Mouse (Mus musculus) CH12.LX (cell line): Measurements from ENCODE around the gene Zfp352. TPM values are rescaled to one million over a fixed set of nuclear protein-coding genes. Genes with fewer than 3 reads are reported as not detected.
"Not testable (repeated sequence)": the region's sequence is repeated elsewhere in the genome, so short reads cannot be mapped to it uniquely, and the experiment has no call there.

Experiments
- DNase-seq: peaks from one replicate; pipeline ENCODE4 v3.0.0-alpha.2; 2013; ENCODE audit errors: extremely low read depth
- H3K27ac ChIP-seq: 2 replicates; pipeline ENCODE4 v1.5.1; 2012; ENCODE audit warnings: low read depth, mild to moderate bottlenecking, control low read depth, moderate library complexity; ENCODE audit not compliant: insufficient read depth
- H3K27me3 ChIP-seq: replicated peaks from 2 replicates; pipeline ENCODE3; 2012; ENCODE audit warnings: inconsistent platforms
- H3K36me3 ChIP-seq, 2 experiments: replicated peaks in 1 of 2; 2 replicates each; pipeline versions ENCODE3 to v1.6.1; 2012; ENCODE audit warnings: inconsistent platforms in 1 of 2, low read length in 1 of 2, mild to moderate bottlenecking in 1 of 2, mixed read lengths in 1 of 2, moderate library complexity in 1 of 2; ENCODE audit not compliant: control insufficient read depth in 1 of 2, insufficient read depth in 1 of 2
- H3K4me1 ChIP-seq, 2 experiments: 2 replicates each; pipeline ENCODE4 v1.6.1; 2012; ENCODE audit warnings: inconsistent platforms in 1 of 2, moderate library complexity in 1 of 2; ENCODE audit not compliant: insufficient read depth in 2 of 2, control insufficient read depth in 1 of 2
- H3K4me2 ChIP-seq: 2 replicates; pipeline ENCODE4 v1.6.1; 2012; ENCODE audit warnings: low read depth, mild to moderate bottlenecking, control low read depth; ENCODE audit not compliant: poor library complexity, insufficient read depth, severe bottlenecking
- H3K4me3 ChIP-seq, 3 experiments: fragments of 150-350 bp in 1 of 3; sonication (generic) in 1 of 3; replicated peaks in 1 of 3; 2 replicates each; pipeline versions ENCODE3 to v1.5.1; 2011 to 2012; ENCODE audit warnings: low read depth in 2 of 3, low read length in 2 of 3, mild to moderate bottlenecking in 2 of 3, moderate library complexity in 2 of 3, control low read depth in 1 of 3, improper control_type of control experiment in 1 of 3, inconsistent platforms in 1 of 3, mixed read lengths in 1 of 3; ENCODE audit not compliant: poor library complexity in 1 of 3
- H3K79me2 ChIP-seq: replicated peaks from 2 replicates; pipeline ENCODE4 v1.6.1; 2012; ENCODE audit warnings: mild to moderate bottlenecking, moderate library complexity; ENCODE audit not compliant: control insufficient read depth, poor library complexity, insufficient read depth, severe bottlenecking; ENCODE audit errors: extremely low read depth
- H3K9ac ChIP-seq: 2 replicates; pipeline ENCODE4 v1.6.1; 2012; ENCODE audit warnings: low read depth, mild to moderate bottlenecking, control low read depth, moderate library complexity; ENCODE audit not compliant: insufficient read depth
- H3K9me3 ChIP-seq: replicated peaks from 2 replicates; pipeline ENCODE3; 2012; ENCODE audit warnings: low read length, inconsistent platforms, mixed read lengths
- CHD2 ChIP-seq: IDR thresholded peaks from 2 replicates; pipeline ENCODE4 v1.6.1; 2011; ENCODE audit warnings: low read length, improper control_type of control experiment
- ETS1 ChIP-seq: conservative IDR thresholded peaks from 2 replicates; pipeline ENCODE4 v1.6.1; 2012; ENCODE audit warnings: low read depth, mild to moderate bottlenecking, inconsistent platforms, low read length, improper control_type of control experiment, moderate library complexity
- GABPA ChIP-seq: IDR thresholded peaks from 2 replicates; pipeline ENCODE4 v1.6.1; 2012; ENCODE audit warnings: low read depth, low read length, improper control_type of control experiment, inconsistent platforms; ENCODE audit not compliant: insufficient replicate concordance
- IRF4 ChIP-seq: IDR thresholded peaks from 2 replicates; pipeline ENCODE4 v1.6.1; 2014; ENCODE audit warnings: low read depth, mild to moderate bottlenecking, inconsistent platforms, low read length, improper control_type of control experiment
- JUN ChIP-seq: IDR thresholded peaks from 2 replicates; pipeline ENCODE4 v1.6.1; 2011; ENCODE audit warnings: low read depth, mild to moderate bottlenecking, low read length, improper control_type of control experiment, moderate library complexity; ENCODE audit not compliant: insufficient read depth
- MAFK ChIP-seq: IDR thresholded peaks from 2 replicates; pipeline ENCODE4 v1.6.1; 2011; ENCODE audit warnings: low read length, improper control_type of control experiment; ENCODE audit not compliant: insufficient replicate concordance
- MAZ ChIP-seq: IDR thresholded peaks from 2 replicates; pipeline ENCODE4 v1.6.1; 2012; ENCODE audit warnings: low read depth, mild to moderate bottlenecking, inconsistent platforms, low read length, improper control_type of control experiment, moderate library complexity
- MXI1 ChIP-seq: IDR thresholded peaks from 2 replicates; pipeline ENCODE4 v1.6.1; 2011; ENCODE audit warnings: mild to moderate bottlenecking, low read depth, low read length, improper control_type of control experiment
- NELFE ChIP-seq: IDR thresholded peaks from 2 replicates; pipeline ENCODE4 v1.6.1; 2011; ENCODE audit warnings: low read depth, low read length, improper control_type of control experiment
- NRF1 ChIP-seq: IDR thresholded peaks from 2 replicates; pipeline ENCODE4 v1.6.1; 2014; ENCODE audit warnings: low read depth, mild to moderate bottlenecking, inconsistent platforms, low read length, improper control_type of control experiment, moderate library complexity
- PAX5 ChIP-seq: IDR thresholded peaks from 2 replicates; pipeline ENCODE4 v1.6.1; 2012; ENCODE audit warnings: low read length, inconsistent platforms, mixed read lengths
- POLR2A ChIP-seq: IDR thresholded peaks from 2 replicates; pipeline ENCODE4 v1.6.1; 2011; ENCODE audit warnings: low read depth, mild to moderate bottlenecking, improper control_type of control experiment, low read length
- POLR2AphosphoS2 ChIP-seq: IDR thresholded peaks from 2 replicates; pipeline ENCODE4 v1.6.1; 2011; ENCODE audit warnings: low read depth, low read length, improper control_type of control experiment
- RAD21 ChIP-seq: IDR thresholded peaks from 2 replicates; pipeline ENCODE4 v1.6.1; 2011; ENCODE audit warnings: low read depth, mild to moderate bottlenecking, low read length, improper control_type of control experiment, moderate library complexity
- RCOR1 ChIP-seq: conservative IDR thresholded peaks from 2 replicates; pipeline ENCODE4 v1.6.1; 2012; ENCODE audit warnings: low read depth, mild to moderate bottlenecking, inconsistent platforms, low read length, improper control_type of control experiment
- SMC3 ChIP-seq: IDR thresholded peaks from 2 replicates; pipeline ENCODE4 v1.6.1; 2011; ENCODE audit warnings: low read depth, low read length, improper control_type of control experiment
- TBP ChIP-seq: conservative IDR thresholded peaks from 2 replicates; pipeline ENCODE4 v1.6.1; 2011; ENCODE audit warnings: low read depth, low read length, improper control_type of control experiment
- TCF12 ChIP-seq: IDR thresholded peaks from 2 replicates; pipeline ENCODE4 v1.6.1; 2014; ENCODE audit warnings: low read depth, mild to moderate bottlenecking, inconsistent platforms, low read length, improper control_type of control experiment
- UBTF ChIP-seq: IDR thresholded peaks from 2 replicates; pipeline ENCODE4 v1.6.1; 2012; ENCODE audit warnings: low read depth, mild to moderate bottlenecking, inconsistent platforms, low read length, improper control_type of control experiment, moderate library complexity
- USF1 ChIP-seq: IDR thresholded peaks from 2 replicates; pipeline ENCODE4 v1.6.1; 2014; ENCODE audit warnings: low read depth, mild to moderate bottlenecking, inconsistent platforms, low read length, improper control_type of control experiment
- USF2 ChIP-seq: conservative IDR thresholded peaks from 2 replicates; pipeline ENCODE4 v1.6.1; 2011; ENCODE audit warnings: low read depth, low read length, improper control_type of control experiment
- ZMIZ1 ChIP-seq: IDR thresholded peaks from 2 replicates; pipeline ENCODE4 v1.6.1; 2012; ENCODE audit warnings: low read depth, mild to moderate bottlenecking, inconsistent platforms, low read length, improper control_type of control experiment
- ZNF384 ChIP-seq: IDR thresholded peaks from 2 replicates; pipeline ENCODE4 v1.6.1; 2012; ENCODE audit warnings: low read depth, low read length, improper control_type of control experiment, inconsistent platforms
- dilution Hi-C: fragments of 300-500 bp; cut with MboI; formaldehyde crosslinking; loops from 2 replicates; pipeline ENCODE4 v1.14.3; 2020; ENCODE audit warnings: low sequenced_read_pairs; ENCODE audit not compliant: extremely low pct_unique_long_range_greater_than_20kb, extremely low pct_ligation_motif_present
- in situ Hi-C: fragments of 300-500 bp; cut with MboI; formaldehyde crosslinking; loops from 3 replicates; pipeline ENCODE4 v1.14.3; 2019; ENCODE audit warnings: low sequenced_read_pairs, low pct_ligation_motif_present, low pct_unique_long_range_greater_than_20kb, mixed read lengths
- polyA plus RNA-seq: library from polyadenylated mRNA; unstranded; fragments of >175 nt; gene quantifications from 2 replicates; pipeline ENCODE4 v1.2.1, GENCODE M21; 2012; ENCODE audit warnings: low read depth; ENCODE audit not compliant: insufficient read length
- total RNA-seq, 2 experiments: library from RNA; depleted of rRNA; stranded (reverse); fragments of 300-350 nt in 1 of 2; fragments of >200 nt in 1 of 2; gene quantifications; 2 replicates each; pipeline ENCODE4 v1.2.3; 2012 to 2014

The Zfp352 gene
- total and polyA plus RNA-seq, 3 experiments: not detected

DNA sequence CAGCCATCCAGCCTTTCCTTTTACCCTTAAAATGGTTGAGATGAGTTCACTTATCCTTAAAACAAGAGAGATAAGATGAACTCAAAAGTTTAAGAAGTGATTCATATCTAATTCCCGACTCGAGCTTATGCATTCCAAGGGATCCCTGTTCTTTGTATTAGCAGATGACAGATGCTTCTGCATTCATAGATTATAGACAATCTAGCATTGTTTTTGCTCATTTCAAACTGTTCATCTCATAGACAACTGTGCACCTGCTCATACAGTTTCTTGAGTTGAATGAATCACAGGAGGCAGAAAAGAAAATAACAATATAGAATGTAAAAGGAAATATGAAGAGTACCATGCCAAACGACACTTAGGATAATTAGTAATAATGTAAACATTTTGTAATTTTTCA is 6.5 kb upstream of the Zfp352 start:
- Histone ChIP-seq H3K4me1 (no peaks in the 10 kb centered on the region), H3K9ac (no peak overlapping the region), H3K79me2 (no peaks in the 10 kb centered on the region), H3K4me2 (no peak overlapping the region), H3K27me3 (no peaks in the 10 kb centered on the region), H3K9me3 (peaks cover 6% of the 10 kb centered on the region), H3K27ac (no peak overlapping the region), H3K4me3 (no peak overlapping the region), H3K36me3 (no peaks in the 10 kb centered on the region)
- DNase-seq: no peak
- dilution Hi-C loops: no loop called here
- in situ Hi-C loops: no loop called here
- TF ChIP-seq POLR2AphosphoS2 (no peak), MXI1 (no peak), MAZ (no peak), UBTF (no peak), MAFK (no peak), JUN (no peak), IRF4 (no peak), PAX5 (no peak), NRF1 (no peak), TCF12 (no peak), POLR2A (no peak), RCOR1 (no peak), NELFE (no peak), RAD21 (no peak), GABPA (no peak), ZNF384 (no peak)

DNA sequence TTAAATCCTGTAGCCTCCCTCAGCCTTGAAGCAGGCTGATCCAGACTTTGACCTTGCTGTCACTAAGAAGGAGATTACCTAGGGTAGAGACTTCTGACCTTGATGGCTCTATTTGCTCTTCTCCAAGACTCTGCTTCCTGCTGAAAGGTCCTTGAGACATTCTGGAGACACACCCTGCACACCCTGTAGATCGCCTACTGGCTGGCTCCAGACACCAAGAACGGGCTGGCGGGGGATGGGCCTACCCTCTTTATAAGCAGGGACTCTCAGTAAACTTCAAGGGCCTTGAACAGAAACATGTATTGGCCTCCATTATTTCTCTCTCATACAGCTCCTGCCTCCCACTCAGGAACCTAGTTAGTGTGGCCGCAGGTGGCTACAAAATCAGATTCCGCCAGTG is 17.0 kb downstream of the Zfp352 start:
- H3K27me3 ChIP-seq, H3K27ac ChIP-seq, H3K4me2 ChIP-seq, dilution Hi-C loops, H3K79me2 ChIP-seq, H3K9ac ChIP-seq, DNase-seq, H3K4me1 ChIP-seq, H3K4me3 ChIP-seq, H3K36me3 ChIP-seq, in situ Hi-C loops: not testable (repeated sequence)
- peaks cover 26% of the 10 kb centered on the region for H3K9me3 ChIP-seq

DNA sequence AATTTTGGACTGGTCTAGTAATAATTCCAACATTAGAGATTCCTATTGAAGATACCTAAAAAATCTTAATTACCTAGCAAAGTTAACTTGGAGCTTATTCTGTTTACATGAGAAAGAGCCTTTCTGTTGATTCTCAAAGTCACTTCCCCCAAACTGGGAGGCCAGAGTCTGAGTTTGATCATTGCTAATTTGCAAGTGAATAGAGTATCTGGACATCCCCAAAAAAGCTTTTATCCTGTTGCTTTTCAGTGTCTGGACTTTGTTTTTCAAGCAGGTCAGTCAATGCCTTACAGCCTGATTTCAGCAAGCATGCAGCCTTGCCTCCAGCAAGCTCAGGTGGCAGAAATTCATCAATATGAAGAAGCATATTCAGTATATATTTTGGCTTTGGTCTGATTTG is 51.2 kb downstream of the Zfp352 start:
- in situ Hi-C loops: no loop called here
- no peak for DNase-seq
- H3K4me3 ChIP-seq: no peak overlapping the region

More for the DNA sequence above, 51.2 kb downstream of the Zfp352 start:
- no peaks in the 10 kb centered on the region for H3K36me3 ChIP-seq
- no peaks in the 10 kb centered on the region for H3K4me1 ChIP-seq
- no peak overlapping the region for H3K4me2 ChIP-seq
- H3K27ac ChIP-seq: no peak overlapping the region
- dilution Hi-C loops: no loop called here
- no peak for TF ChIP-seq ZMIZ1
- TF ChIP-seq SMC3: no peak
- TF ChIP-seq USF2: no peak
- no peak for TF ChIP-seq ETS1
- TF ChIP-seq RAD21: no peak
- no peak for TF ChIP-seq IRF4
- TF ChIP-seq POLR2A: no peak
- TF ChIP-seq TBP: no peak
- TF ChIP-seq USF1: no peak
- no peak for TF ChIP-seq CHD2
- TF ChIP-seq RCOR1: no peak
- no peak overlapping the region for H3K9ac ChIP-seq
- no peaks in the 10 kb centered on the region for H3K79me2 ChIP-seq
- H3K27me3 ChIP-seq: no peaks in the 10 kb centered on the region
- peaks cover 9% of the 10 kb centered on the region for H3K9me3 ChIP-seq
